Mouse (Mus musculus) lung, adult 2 months (tissue): ENCODE data around the gene Picalm.

Source experiments
- CTCF ChIP-seq: fragments of 200-500 bp; IDR thresholded peaks from 2 replicates; pipeline ENCODE4 v1.5.1; 2011; ENCODE audit warnings: mild to moderate bottlenecking, low read length, control low read depth; ENCODE audit not compliant: insufficient read depth
- POLR2A ChIP-seq: fragments of 200-500 bp; IDR thresholded peaks from 2 replicates; pipeline ENCODE4 v1.6.1; 2011; ENCODE audit warnings: low read depth, mild to moderate bottlenecking, control low read depth, low read length, borderline replicate concordance; ENCODE audit errors: extremely low read depth

DNA sequence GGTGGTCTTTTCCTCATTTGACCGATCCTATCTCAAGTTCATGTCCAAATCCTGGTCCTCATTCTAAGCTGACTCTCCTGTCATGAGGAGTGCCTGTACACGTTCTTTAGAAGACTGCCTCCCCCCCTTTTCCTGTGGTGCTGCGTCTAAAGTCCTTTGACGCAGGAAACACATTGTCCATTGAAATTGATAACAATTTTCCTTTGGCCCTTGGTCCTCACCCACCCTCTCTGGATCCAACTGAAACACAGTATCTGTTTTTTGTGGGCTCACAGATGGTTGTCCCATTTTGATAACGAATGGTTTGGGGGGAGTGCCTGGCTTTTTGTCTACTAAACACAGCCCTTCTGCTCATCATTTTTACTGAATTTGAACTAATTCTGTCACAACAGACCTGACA lies 113.6 kb downstream of the Picalm start:
- TF ChIP-seq CTCF (no peak), POLR2A (no peak)
